Mouse (Mus musculus): ENCODE results near the gene Ggta1. TPM values are rescaled to one million over a fixed set of nuclear protein-coding genes. Genes with fewer than 3 reads are reported as not detected.

Ggta1 gene
- total RNA-seq (2014; fragmentation: Nextera tagmentation): 8.4 and 13.4 TPM in 2 replicates
- total RNA-seq (2017): 12.5 and 18.7 TPM in 2 replicates

DNA sequence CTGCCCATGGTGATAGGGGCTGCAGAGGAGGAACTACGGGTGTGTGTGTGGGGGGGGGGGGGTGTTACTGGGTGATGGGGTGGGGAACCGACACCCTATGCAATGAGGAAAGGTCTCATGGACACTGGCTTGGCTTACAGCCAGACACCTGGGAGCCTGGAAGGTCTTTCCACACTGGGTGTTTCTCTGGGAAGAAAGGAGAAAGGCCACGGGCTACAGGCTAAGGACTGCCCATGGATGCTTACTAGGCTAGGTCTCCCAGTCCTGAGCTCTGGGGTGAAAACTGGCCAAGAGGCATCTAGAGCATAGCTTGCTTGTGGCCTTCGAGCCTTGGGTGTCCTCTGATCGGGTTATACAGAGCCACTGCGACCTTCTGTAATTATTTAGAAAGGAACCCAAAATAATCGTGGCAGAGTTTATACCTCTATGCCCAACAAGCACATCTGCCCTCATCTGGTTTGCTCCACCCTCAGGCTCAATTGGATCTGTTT, at the start of gene Ggta1:
TSS of gene Ggta1 (minus strand) at position 441 of the 491 bp plus-strand sequence.
- no peak for ATAC-seq (replicated peaks; ENCODE audit: low FRiP score, low TSS enrichment, poor library complexity, severe bottlenecking)

DNA sequence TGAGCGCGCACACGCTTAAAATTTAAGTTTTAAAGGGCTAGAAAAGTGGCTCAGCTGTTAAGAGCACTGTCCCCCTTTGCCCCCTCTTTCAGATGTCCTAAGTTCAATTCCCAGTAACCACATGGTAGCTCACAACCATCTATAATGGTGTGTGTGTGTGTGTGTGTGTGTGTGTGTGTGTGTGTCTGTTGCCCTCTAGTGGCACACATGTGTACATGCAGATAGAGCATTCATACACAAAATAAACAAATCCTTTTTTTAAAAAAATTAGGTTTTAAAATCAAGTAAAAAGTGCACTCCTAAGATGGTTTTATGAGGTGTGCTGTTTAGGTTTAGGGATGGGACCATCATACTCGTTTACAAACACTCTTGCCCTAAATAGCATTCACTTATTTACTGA, 49.2 kb upstream of the Ggta1 start:
- no peak for ATAC-seq (replicated peaks; ENCODE audit: low FRiP score, low TSS enrichment, poor library complexity, severe bottlenecking)

DNA sequence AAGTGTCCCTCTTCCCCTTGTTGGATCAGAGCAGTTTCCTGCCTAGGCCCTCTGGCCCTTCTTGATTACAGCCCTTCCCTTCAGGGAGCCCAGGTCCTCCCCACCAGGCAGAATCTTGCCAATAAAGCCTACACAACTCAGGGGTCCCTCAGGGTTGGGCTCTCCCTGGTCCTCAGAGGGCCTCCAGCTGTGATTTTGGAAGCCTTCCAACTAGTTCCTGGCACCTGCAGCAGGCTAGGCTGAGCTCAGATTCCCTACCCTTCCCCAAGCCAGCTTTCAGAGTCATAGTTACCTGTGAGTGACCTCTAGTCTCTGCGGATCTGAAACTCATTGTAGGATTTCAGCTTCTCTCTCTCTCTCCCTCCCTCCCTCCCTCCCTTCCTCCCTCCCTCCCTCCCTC, 47.9 kb upstream of the Ggta1 start:
- no peak for ATAC-seq (replicated peaks; ENCODE audit: low FRiP score, low TSS enrichment, poor library complexity, severe bottlenecking)

DNA sequence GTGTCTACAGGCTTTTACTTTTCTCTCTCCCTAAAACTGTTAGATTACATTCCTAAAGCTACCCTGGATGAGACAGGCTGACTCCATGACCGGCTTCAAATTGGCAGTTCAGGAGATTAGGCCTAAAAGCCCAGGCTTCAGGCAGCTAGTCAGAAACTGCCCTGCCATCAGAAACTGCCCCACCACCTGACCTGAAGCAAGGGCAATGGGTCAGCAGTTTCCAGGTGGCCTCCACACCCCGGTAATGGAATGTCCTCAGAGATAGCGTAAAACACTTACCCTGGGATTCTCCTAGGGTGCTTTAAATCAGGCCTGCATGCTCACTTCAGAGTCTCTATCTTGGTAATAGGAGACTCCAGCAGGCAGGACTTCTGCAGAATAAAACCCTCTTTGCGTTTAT, 46.9 kb upstream of the Ggta1 start:
- no peak for ATAC-seq (replicated peaks; ENCODE audit: low FRiP score, low TSS enrichment, poor library complexity, severe bottlenecking)

GRCm38 (mm10) chr2:35509343-35509667, 46.3 kb upstream of the Ggta1 start:
- no peak for ATAC-seq (replicated peaks; ENCODE audit: low FRiP score, low TSS enrichment, poor library complexity, severe bottlenecking)

GRCm38 (mm10) chr2:35508597-35509342, 45.7 kb upstream of the Ggta1 start:
- no peak for ATAC-seq (replicated peaks; ENCODE audit: low FRiP score, low TSS enrichment, poor library complexity, severe bottlenecking)

- peak; percentile 39 for ATAC-seq (replicated peaks; ENCODE audit: low FRiP score, low TSS enrichment, poor library complexity, severe bottlenecking)
These were observed 44.1 kb upstream of the Ggta1 start for GRCm38 (mm10) chr2:35507191-35507511.

GRCm38 (mm10) chr2:35506311-35507190, 43.5 kb upstream of the Ggta1 start:
- ATAC-seq (replicated peaks; ENCODE audit: low FRiP score, low TSS enrichment, poor library complexity, severe bottlenecking): peak; percentile 72

DNA sequence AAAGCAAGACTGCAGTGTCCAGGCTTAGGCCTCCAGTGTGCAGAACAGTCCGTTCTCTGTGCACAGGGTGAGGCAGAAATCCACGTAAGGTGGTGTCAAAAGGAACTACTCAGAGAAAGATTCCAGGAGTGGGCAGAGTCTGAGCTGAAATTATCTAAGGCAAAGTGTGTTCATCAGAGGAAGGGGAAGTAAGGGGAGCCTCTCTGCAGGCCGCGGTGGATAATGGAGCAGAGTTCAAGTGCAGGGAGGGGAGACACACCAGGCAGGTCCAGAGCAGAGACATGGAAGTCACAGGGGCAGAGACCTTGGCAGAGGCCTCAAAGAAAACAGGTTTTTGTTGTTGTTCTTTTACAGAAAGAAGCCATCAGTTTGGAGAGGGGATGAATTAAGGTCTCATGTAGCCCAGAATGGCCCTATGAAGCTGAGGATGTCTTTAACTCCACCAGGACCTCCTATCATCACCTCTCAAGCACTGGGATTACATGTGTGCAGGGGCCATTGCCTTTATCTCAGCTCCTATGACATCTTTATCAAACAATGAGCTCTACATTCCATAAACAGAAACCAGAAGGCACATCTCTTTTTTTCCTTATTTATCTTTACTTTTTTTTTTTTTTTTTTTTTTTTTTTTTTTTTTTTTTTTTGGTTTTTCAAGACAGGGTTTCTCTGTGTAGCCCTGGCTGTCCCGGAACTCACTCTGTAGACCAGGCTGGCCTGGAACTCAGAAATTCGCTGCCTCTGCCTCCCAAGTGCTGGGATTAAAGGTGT, 42.7 kb upstream of the Ggta1 start:
- ATAC-seq (replicated peaks; ENCODE audit: low FRiP score, low TSS enrichment, poor library complexity, severe bottlenecking): no peak

- no peak for ATAC-seq (replicated peaks; ENCODE audit: low FRiP score, low TSS enrichment, poor library complexity, severe bottlenecking)
These were observed 41.4 kb upstream of the Ggta1 start for GRCm38 (mm10) chr2:35504417-35504776.

- ATAC-seq (replicated peaks; ENCODE audit: low FRiP score, low TSS enrichment, poor library complexity, severe bottlenecking): peak; percentile 34
These were observed 40.8 kb upstream of the Ggta1 start for GRCm38 (mm10) chr2:35503723-35504416.

- ATAC-seq (replicated peaks; ENCODE audit: low FRiP score, low TSS enrichment, poor library complexity, severe bottlenecking): no peak
These were observed 40.1 kb upstream of the Ggta1 start for GRCm38 (mm10) chr2:35503021-35503722.

- no peak for ATAC-seq (replicated peaks; ENCODE audit: low FRiP score, low TSS enrichment, poor library complexity, severe bottlenecking)
These were observed 39.5 kb upstream of the Ggta1 start for GRCm38 (mm10) chr2:35502561-35502960.

DNA sequence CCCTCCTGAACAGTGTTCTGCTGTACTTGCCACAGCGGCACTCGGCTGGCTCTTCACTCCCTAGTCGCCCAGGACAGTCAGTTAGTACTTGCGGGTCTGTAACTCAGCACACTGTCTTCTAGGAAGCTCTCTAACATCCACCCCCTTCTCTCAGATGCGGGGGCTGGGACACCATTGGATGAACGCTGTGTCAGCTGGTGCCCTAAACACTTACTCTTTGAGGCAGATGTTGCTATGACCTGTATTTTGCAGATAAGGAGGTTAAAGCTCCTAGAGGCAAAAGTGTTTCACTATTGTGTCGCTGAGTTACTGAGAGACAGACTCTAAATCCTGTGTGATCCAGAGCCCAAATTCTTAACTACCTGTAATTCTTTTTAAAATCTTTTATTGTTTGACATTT, 36.4 kb upstream of the Ggta1 start:
- peak; percentile 74 for ATAC-seq (replicated peaks; ENCODE audit: low FRiP score, low TSS enrichment, poor library complexity, severe bottlenecking)

- no peak for ATAC-seq (replicated peaks; ENCODE audit: low FRiP score, low TSS enrichment, poor library complexity, severe bottlenecking)
These were observed 35.9 kb upstream of the Ggta1 start for GRCm38 (mm10) chr2:35498961-35499360.

DNA sequence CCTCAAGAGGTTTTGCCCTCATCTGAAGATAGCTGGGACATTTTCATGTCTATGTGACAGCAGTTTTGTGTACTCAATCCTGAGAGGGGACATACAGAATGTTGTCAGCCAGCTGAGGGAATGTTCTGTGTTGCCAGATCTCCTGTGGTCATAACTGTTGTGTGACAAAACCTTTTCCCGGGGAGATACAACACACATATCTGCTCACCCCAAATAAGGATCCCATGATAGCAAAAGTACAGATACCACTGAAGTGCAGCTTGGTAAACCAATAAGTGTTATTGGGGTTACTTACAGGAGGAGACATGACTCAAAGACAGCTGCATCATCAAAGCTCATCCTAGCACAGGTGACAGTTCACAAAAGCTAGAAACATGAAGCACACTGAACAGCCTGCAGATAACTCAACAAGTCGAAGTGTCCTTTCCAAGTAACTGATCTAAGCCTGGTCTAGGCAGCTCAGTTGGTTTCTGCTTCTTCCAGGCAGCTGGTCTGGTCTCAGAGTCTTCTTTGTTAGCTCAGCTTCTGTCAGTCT, 34.7 kb upstream of the Ggta1 start:
- no peak for ATAC-seq (replicated peaks; ENCODE audit: low FRiP score, low TSS enrichment, poor library complexity, severe bottlenecking)

- no peak for ATAC-seq (replicated peaks; ENCODE audit: low FRiP score, low TSS enrichment, poor library complexity, severe bottlenecking)
These were observed 33.4 kb upstream of the Ggta1 start for GRCm38 (mm10) chr2:35496279-35497013.

Data from megakaryocyte-erythroid progenitor cell, adult 5-6 weeks (primary cell).